In the genomic region with DNA sequence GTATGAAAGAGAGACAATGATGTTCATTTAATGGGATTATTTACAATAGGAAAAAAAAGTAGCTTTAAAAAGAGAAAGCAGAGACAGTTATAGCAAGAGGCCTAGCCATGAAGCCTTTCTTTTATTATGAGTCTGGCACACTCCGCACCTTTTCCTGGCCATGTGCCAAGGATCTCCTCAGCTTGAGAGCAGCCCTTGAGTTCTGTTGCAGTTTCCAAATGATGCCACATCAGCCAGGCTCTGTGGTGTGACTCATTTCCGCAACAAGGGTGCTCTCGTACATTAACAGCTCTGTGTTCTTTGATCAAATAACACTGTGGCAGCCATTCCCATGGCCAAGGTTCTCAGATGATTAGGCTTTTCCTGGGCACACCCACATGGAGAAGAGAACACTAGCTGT, we compare ENCODE assay signal across 9 mouse cellular contexts.
A peak's percentile ranks its signal among the peaks of the same experiment; 100 is the strongest.
DNase-seq lines count a peak whose midpoint lies in the region; ATAC-seq and TF ChIP-seq lines count a peak whose summit lies in the region.
"Had no signal": no experiment of that assay in that cellular context is flagged by ENCODE, and none has a peak within 500 bp of the region (broad histone marks: within the 10 kb centered on the region; RNA-seq: fewer than 3 reads in every experiment).

No protein-coding gene starts in this region.

- peak; percentile 80 for ATAC-seq in lung, embryonic 16.5 days (ENCODE audit: low read depth)
- no peak for ATAC-seq in intestine, embryonic 16.5 days

- no peak for TF ChIP-seq CTCF in thymus, adult 2 months (IDR thresholded peaks at IDR 0.05; ENCODE audit: borderline replicate concordance, control insufficient read depth, extremely low read depth, insufficient read depth, low read length, poor library complexity)

- TF ChIP-seq POLR2A in thymus, adult 2 months (IDR thresholded peaks at IDR 0.05; ENCODE audit: control insufficient read depth, extremely low read depth, insufficient read depth, low read length, poor library complexity) = no peak

- no peaks in the 10 kb centered on the region for H3K27me3 ChIP-seq in lung, embryonic 16.5 days (ENCODE audit: control insufficient read depth, insufficient read depth, low read depth, low read length)
- no peaks in the 10 kb centered on the region for H3K27me3 ChIP-seq in intestine, embryonic 16.5 days (replicated peaks; ENCODE audit: control insufficient read depth, insufficient read depth, low read length)
- no peaks in the 10 kb centered on the region for H3K27me3 ChIP-seq in thymus, adult 2 months (ENCODE audit: control insufficient read depth, insufficient read depth, low read length)
- H3K27me3 ChIP-seq: heart, embryonic 13.5 days; megakaryocyte, embryonic 14.5 days had no signal

- peak; percentile 20 for DNase-seq in layer of hippocampus, adult 11-12 months (ENCODE audit: low spot score)
- no peak for DNase-seq in layer of hippocampus, postnatal 25 days (ENCODE audit: extremely low spot score in 1 of 2, low spot score in 1 of 2)
- DNase-seq in adrenal gland, postnatal 10 days = peak; percentile 36
- peak; percentile 4 to 10 for DNase-seq in frontal cortex, postnatal 14 days (ENCODE audit: low spot score in 2 of 2)
- no peak for DNase-seq in thymus, adult 2 months

- H3K9me3 ChIP-seq in lung, embryonic 16.5 days (ENCODE audit: control insufficient read depth, low read length) = no peaks in the 10 kb centered on the region
- no peaks in the 10 kb centered on the region for H3K9me3 ChIP-seq in intestine, embryonic 16.5 days (ENCODE audit: control insufficient read depth, low read length)
- H3K9me3 ChIP-seq: heart, embryonic 13.5 days had no signal

- 51% methylated on average over 3 of the region's 3 CpGs for WGBS in lung, embryonic 16.5 days
- WGBS in intestine, embryonic 16.5 days = 62% methylated on average over 3 of the region's 3 CpGs
- 87% methylated on average over 3 of the region's 3 CpGs for WGBS in thymus, adult 2 months

- H3K4me2 ChIP-seq in lung, embryonic 16.5 days (ENCODE audit: low read depth, low read length) = no peak overlapping the region
- H3K4me2 ChIP-seq in intestine, embryonic 16.5 days (ENCODE audit: low read depth, low read length) = no peak overlapping the region
- H3K4me2 ChIP-seq: heart, embryonic 13.5 days had no signal

- H3K27ac ChIP-seq in lung, embryonic 16.5 days (ENCODE audit: low read length) = no peak overlapping the region
- H3K27ac ChIP-seq in intestine, embryonic 16.5 days (ENCODE audit: low read length) = no peak overlapping the region
- H3K27ac ChIP-seq in thymus, adult 2 months (ENCODE audit: control insufficient read depth, insufficient read depth, low read length) = no peak overlapping the region
- H3K27ac ChIP-seq: heart, embryonic 13.5 days had no signal

- no peaks in the 10 kb centered on the region for H3K4me1 ChIP-seq in lung, embryonic 16.5 days (replicated peaks; ENCODE audit: control insufficient read depth, insufficient read depth, low read length)
- H3K4me1 ChIP-seq in intestine, embryonic 16.5 days (ENCODE audit: control insufficient read depth, insufficient read depth, low read length) = no peaks in the 10 kb centered on the region
- no peaks in the 10 kb centered on the region for H3K4me1 ChIP-seq in thymus, adult 2 months (replicated peaks; ENCODE audit: control insufficient read depth, insufficient read depth, low read length)
- H3K4me1 ChIP-seq: megakaryocyte, embryonic 14.5 days had no signal

- no peaks in the 10 kb centered on the region for H3K36me3 ChIP-seq in lung, embryonic 16.5 days (ENCODE audit: control insufficient read depth, insufficient read depth, low read length)
- no peaks in the 10 kb centered on the region for H3K36me3 ChIP-seq in intestine, embryonic 16.5 days (ENCODE audit: control insufficient read depth, insufficient read depth, low read length)
- no peaks in the 10 kb centered on the region for H3K36me3 ChIP-seq in thymus, adult 2 months (ENCODE audit: control insufficient read depth, insufficient read depth, low read length)
- H3K36me3 ChIP-seq: heart, embryonic 13.5 days had no signal

- H3K4me3 ChIP-seq in lung, embryonic 16.5 days (ENCODE audit: low read length) = no peak overlapping the region
- no peak overlapping the region for H3K4me3 ChIP-seq in intestine, embryonic 16.5 days (ENCODE audit: low read length)
- H3K4me3 ChIP-seq in thymus, adult 2 months (ENCODE audit: control insufficient read depth, insufficient read depth, low read length) = no peak overlapping the region
- H3K4me3 ChIP-seq: heart, embryonic 13.5 days; megakaryocyte, embryonic 14.5 days had no signal

- H3K9ac ChIP-seq in lung, embryonic 16.5 days (ENCODE audit: low read length) = no peak overlapping the region
- no peak overlapping the region for H3K9ac ChIP-seq in intestine, embryonic 16.5 days (ENCODE audit: low read depth, low read length)
- H3K9ac ChIP-seq: heart, embryonic 13.5 days had no signal

Comparison
In these comparisons a context has a peak if more than half of its experiments do, and no peak if none do; other contexts are left out.
1. DNase-seq: peak in layer of hippocampus, adult 11-12 months (single experiment), adrenal gland, postnatal 10 days (single experiment) and frontal cortex, postnatal 14 days (2 of 2); none in layer of hippocampus, postnatal 25 days (0 of 2) and thymus, adult 2 months (single experiment).